Mouse (Mus musculus) midbrain, postnatal 0 days (tissue): ENCODE data around the gene Med15. TPM values are rescaled to one million over a fixed set of nuclear protein-coding genes. Genes with fewer than 3 reads are reported as not detected.
A peak's percentile ranks its signal among the peaks of the same experiment; 100 is the strongest.

Source experiments
- ATAC-seq: fragments of 200-750 bp; cut with Nextera tagmentation; 2 replicates; pipeline ENCODE4 v1.8.0; 2017; ENCODE audit warnings: moderate number of reproducible peaks, mild to moderate bottlenecking, moderate TSS enrichment, moderate library complexity; ENCODE audit not compliant: low FRiP score
- DNase-seq: peaks from one replicate; pipeline ENCODE4 v3.0.0-alpha.2; 2015; ENCODE audit warnings: low spot score
- H3K27ac ChIP-seq: fragments of 300-500 bp; sonication (generic); 2 replicates; pipeline ENCODE4 v1.5.1; 2014; ENCODE audit warnings: low read depth, mild to moderate bottlenecking, low read length, mixed read lengths
- H3K27me3 ChIP-seq: fragments of 300-500 bp; sonication (generic); 2 replicates; pipeline ENCODE4 v1.6.1; 2014; ENCODE audit warnings: low read length, control low read depth, mixed read lengths; ENCODE audit not compliant: insufficient read depth
- H3K36me3 ChIP-seq: fragments of 300-500 bp; sonication (generic); 2 replicates; pipeline ENCODE4 v1.6.1; 2014; ENCODE audit warnings: low read length, control low read depth, mixed read lengths; ENCODE audit not compliant: insufficient read depth
- H3K4me1 ChIP-seq: fragments of 300-500 bp; sonication (generic); 2 replicates; pipeline ENCODE4 v1.6.1; 2014; ENCODE audit warnings: mild to moderate bottlenecking, control low read depth, antibody characterized with exemption, low read length, mixed read lengths; ENCODE audit not compliant: insufficient read depth
- H3K4me2 ChIP-seq: fragments of 300-500 bp; sonication (generic); 2 replicates; pipeline ENCODE4 v1.6.1; 2014; ENCODE audit warnings: low read depth, mild to moderate bottlenecking, low read length, mixed read lengths; ENCODE audit not compliant: poor library complexity, severe bottlenecking
- H3K4me3 ChIP-seq: fragments of 300-500 bp; sonication (generic); 2 replicates; pipeline ENCODE4 v1.5.1; 2014; ENCODE audit warnings: low read depth, mild to moderate bottlenecking, low read length, moderate library complexity
- H3K9ac ChIP-seq: fragments of 300-500 bp; sonication (generic); replicated peaks from 2 replicates; pipeline ENCODE4 v1.6.1; 2014; ENCODE audit warnings: mild to moderate bottlenecking, low read length, moderate library complexity, mixed read lengths; ENCODE audit not compliant: poor library complexity, severe bottlenecking
- H3K9me3 ChIP-seq: fragments of 300-500 bp; sonication (generic); 2 replicates; pipeline ENCODE4 v1.6.1; 2016; ENCODE audit warnings: low read length, control low read depth
- CTCF ChIP-seq: IDR thresholded peaks from 2 replicates; pipeline ENCODE4 v1.5.1; 2016; ENCODE audit warnings: antibody characterized with exemption, mild to moderate bottlenecking
- WGBS: fragments of 180-500 bp; shearing (Covaris S2); extraction: QIAGEN DNeasy Blood & Tissue Kit; methylation state at CpG from one replicate; pipeline ENCODE4 v1.1.7; 2014; 5-methylcytosine and 5-hydroxymethylcytosine counted together
- polyA plus RNA-seq: library from polyadenylated mRNA; unstranded; fragments of >200 nt; fragmentation: Nextera tagmentation; extraction: Ambion mirVana; gene quantifications from 2 replicates; pipeline ENCODE4 v1.2.1, GENCODE M21; 2015
- total RNA-seq: library from RNA; depleted of rRNA; stranded (reverse); fragments of >200 nt; gene quantifications from 2 replicates; pipeline ENCODE4 v1.2.3, GENCODE M21; 2014

Gene Med15
- total and polyA plus RNA-seq, 2 experiments from 2014 or later: 49.3 to 58.3 TPM

DNA sequence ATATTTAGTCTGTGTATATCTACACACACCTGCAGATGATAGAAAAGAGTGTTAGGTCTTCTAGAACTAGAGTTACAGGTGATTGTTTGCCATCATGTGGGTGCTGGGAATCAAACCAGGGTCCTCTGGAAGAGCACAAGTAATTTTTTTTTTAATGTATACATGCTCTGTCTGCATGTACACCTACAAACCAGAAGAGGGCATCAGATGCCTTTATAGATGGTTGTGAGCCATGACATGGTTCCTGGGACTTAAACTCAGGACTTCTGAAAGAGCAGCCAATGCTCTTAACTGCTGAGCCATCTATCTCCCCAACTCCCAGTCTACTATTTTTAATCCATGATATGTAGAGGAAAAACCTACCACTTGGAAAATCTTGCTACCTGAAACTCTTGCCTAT lies 2.7 kb downstream of the Med15 start:
- H3K36me3 ChIP-seq: no peaks in the 10 kb centered on the region
- ATAC-seq: no peak
- no peak overlapping the region for H3K4me3 ChIP-seq
- H3K9ac ChIP-seq: no peak overlapping the region
- no peak overlapping the region for H3K4me2 ChIP-seq
- no peak overlapping the region for H3K27ac ChIP-seq
- no peak for DNase-seq
- H3K4me1 ChIP-seq: no peaks in the 10 kb centered on the region
- no peaks in the 10 kb centered on the region for H3K27me3 ChIP-seq
- peak; percentile 19; the same call in 1 of the 2 replicates for TF ChIP-seq CTCF
- no peaks in the 10 kb centered on the region for H3K9me3 ChIP-seq

- Histone ChIP-seq H3K4me1 (no peaks in the 10 kb centered on the region), H3K9ac (no peak overlapping the region), H3K27me3 (no peaks in the 10 kb centered on the region), H3K4me2 (peak overlapping the region; percentile 23; the same call in 1 of the 2 replicates), H3K4me3 (no peak overlapping the region), H3K9me3 (no peaks in the 10 kb centered on the region), H3K36me3 (no peaks in the 10 kb centered on the region), H3K27ac (0 out of 2 replicates have a peak overlapping the region, but pooled peaks have one; percentile 26)
- TF ChIP-seq CTCF: peak; percentile 69
- 16% methylated on average over 5 of the region's 5 CpGs for WGBS
- ATAC-seq (no peak), DNase-seq (peak; percentile 58)
Observed at GRCm38 (mm10) chr16:17727179-17727861, 5.4 kb downstream of the Med15 start.

DNA sequence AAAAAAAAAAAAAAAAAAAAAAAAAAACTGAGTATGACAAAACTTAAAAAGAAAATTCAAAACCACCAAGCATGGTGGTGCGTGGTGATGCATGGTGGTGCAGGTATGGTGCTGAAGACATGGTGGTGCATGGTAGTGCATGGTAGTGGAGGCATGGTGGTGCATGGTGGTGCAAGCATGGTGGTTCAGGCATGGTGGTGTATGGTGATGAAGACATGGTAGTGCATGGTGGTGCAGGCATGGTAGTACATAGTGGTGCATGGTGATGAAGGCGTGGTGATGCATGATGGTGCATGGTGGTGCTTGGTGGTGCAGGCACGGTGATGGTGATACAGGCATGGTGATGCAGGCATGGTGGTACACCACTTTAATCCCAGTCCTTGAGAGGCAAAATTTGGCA lies 8.2 kb downstream of the Med15 start:
- no peak for DNase-seq

DNA sequence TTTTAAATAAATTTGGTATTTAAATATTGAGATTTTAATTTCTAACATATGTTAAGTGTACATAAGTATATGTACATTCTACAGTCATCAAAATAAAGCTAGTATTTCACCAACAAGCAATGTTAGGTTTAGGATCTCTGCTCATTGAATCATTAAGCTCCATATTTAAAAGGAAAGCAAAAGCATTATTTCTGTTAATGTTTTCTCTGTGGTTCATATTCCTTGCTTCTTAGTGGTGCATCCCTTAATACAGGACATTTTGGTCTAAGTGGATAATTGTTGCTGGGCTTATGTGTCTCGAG lies 9.4 kb downstream of the Med15 start:
- Histone ChIP-seq H3K9ac (no peak overlapping the region), H3K4me1 (peaks cover 12% of the 10 kb centered on the region), H3K4me3 (no peak overlapping the region), H3K36me3 (no peaks in the 10 kb centered on the region), H3K27ac (no peak overlapping the region), H3K27me3 (no peaks in the 10 kb centered on the region), H3K9me3 (no peaks in the 10 kb centered on the region), H3K4me2 (no peak overlapping the region)
- 92% methylated on average over 1 of the region's 1 CpGs for WGBS
- no peak for TF ChIP-seq CTCF
- ATAC-seq: no peak
- no peak for DNase-seq

More for the DNA sequence above, 8.2 kb downstream of the Med15 start:
- Histone ChIP-seq H3K9me3 (no peaks in the 10 kb centered on the region), H3K4me3 (no peak overlapping the region), H3K9ac (no peak overlapping the region), H3K36me3 (no peaks in the 10 kb centered on the region), H3K4me2 (no peak overlapping the region), H3K4me1 (peaks cover 12% of the 10 kb centered on the region), H3K27me3 (no peaks in the 10 kb centered on the region), H3K27ac (no peak overlapping the region)
- 93% methylated on average over 3 of the region's 3 CpGs for WGBS
- ATAC-seq: no peak
- no peak for TF ChIP-seq CTCF

- Histone ChIP-seq H3K27ac (peak overlapping the region; percentile 77), H3K9ac (peak overlapping the region; percentile 77), H3K9me3 (no peaks in the 10 kb centered on the region), H3K4me2 (peak overlapping the region; percentile 92), H3K36me3 (no peaks in the 10 kb centered on the region), H3K4me3 (peak overlapping the region; percentile 84), H3K27me3 (no peaks in the 10 kb centered on the region), H3K4me1 (peaks cover 12% of the 10 kb centered on the region)
- 2% methylated on average over 41 of the region's 44 CpGs for WGBS
- peak; percentile 88 for ATAC-seq
- peak; percentile 64 for TF ChIP-seq CTCF
- peak; percentile 95 for DNase-seq
Observed at GRCm38 (mm10) chr16:17722461-17723324, 10.0 kb downstream of the Med15 start.

- no peak for DNase-seq
- Histone ChIP-seq H3K36me3 (no peaks in the 10 kb centered on the region), H3K27me3 (no peaks in the 10 kb centered on the region), H3K4me2 (peak overlapping the region; percentile 92), H3K9me3 (no peaks in the 10 kb centered on the region), H3K9ac (peak overlapping the region; percentile 77), H3K27ac (peak overlapping the region; percentile 77), H3K4me3 (peak overlapping the region; percentile 84), H3K4me1 (peaks cover 12% of the 10 kb centered on the region)
- ATAC-seq: 0 out of 2 replicates have a peak, but pooled peaks have one; percentile 4
- WGBS: 11% methylated on average over 10 of the region's 10 CpGs
- TF ChIP-seq CTCF: no peak
Observed at GRCm38 (mm10) chr16:17721822-17722460, 10.8 kb downstream of the Med15 start.
